Mouse (Mus musculus): ENCODE results near the gene Pnpla1.
"Not testable (repeated sequence)": the region's sequence is repeated elsewhere in the genome, so short reads cannot be mapped to it uniquely, and the experiment has no call there.

Pnpla1 gene

GRCm38 (mm10) chr17:28841947-28842346 is 16.3 kb upstream of the Pnpla1 start:
- not testable (repeated sequence) for DNase-seq (ENCODE audit: low read depth in 2 of 2, low spot score in 2 of 2)

GRCm38 (mm10) chr17:28843665-28844064 is 14.5 kb upstream of the Pnpla1 start:
- no peak for DNase-seq (ENCODE audit: low read depth in 2 of 2, low spot score in 2 of 2)

GRCm38 (mm10) chr17:28846974-28847617 is 11.1 kb upstream of the Pnpla1 start:
- DNase-seq (ENCODE audit: low read depth in 2 of 2, low spot score in 2 of 2) = no peak

GRCm38 (mm10) chr17:28850511-28850910 is 7.7 kb upstream of the Pnpla1 start:
- DNase-seq (ENCODE audit: low read depth in 2 of 2, low spot score in 2 of 2) = no peak

- no peak for DNase-seq (ENCODE audit: low read depth in 2 of 2, low spot score in 2 of 2)
Measured at GRCm38 (mm10) chr17:28854377-28854776, 3.8 kb upstream of the Pnpla1 start.

- peak; percentile 23 to 47 for DNase-seq (ENCODE audit: low read depth in 2 of 2, low spot score in 2 of 2)
Measured at GRCm38 (mm10) chr17:28855166-28855885, 2.9 kb upstream of the Pnpla1 start.

GRCm38 (mm10) chr17:28856030-28856429 is 2.2 kb upstream of the Pnpla1 start:
- no peak for DNase-seq (ENCODE audit: low read depth in 2 of 2, low spot score in 2 of 2)

GRCm38 (mm10) chr17:28863926-28864325 is 5.7 kb downstream of the Pnpla1 start:
- DNase-seq (ENCODE audit: low read depth in 2 of 2, low spot score in 2 of 2) = no peak

- no peak for DNase-seq (ENCODE audit: low read depth in 2 of 2, low spot score in 2 of 2)
Measured at GRCm38 (mm10) chr17:28864464-28864863, 6.3 kb downstream of the Pnpla1 start.

- DNase-seq (ENCODE audit: low read depth in 2 of 2, low spot score in 2 of 2) = no peak
Measured at GRCm38 (mm10) chr17:28866921-28867320, 8.7 kb downstream of the Pnpla1 start.

GRCm38 (mm10) chr17:28867381-28867780 is 9.2 kb downstream of the Pnpla1 start:
- no peak for DNase-seq (ENCODE audit: low read depth in 2 of 2, low spot score in 2 of 2)

GRCm38 (mm10) chr17:28869412-28870110 is 11.3 kb downstream of the Pnpla1 start:
- DNase-seq (ENCODE audit: low read depth in 2 of 2, low spot score in 2 of 2) = no peak

GRCm38 (mm10) chr17:28870435-28870834 is 12.2 kb downstream of the Pnpla1 start:
- DNase-seq (ENCODE audit: low read depth in 2 of 2, low spot score in 2 of 2) = no peak

GRCm38 (mm10) chr17:28871831-28872230 is 13.6 kb downstream of the Pnpla1 start:
- DNase-seq (ENCODE audit: low read depth in 2 of 2, low spot score in 2 of 2) = no peak

GRCm38 (mm10) chr17:28872322-28872721 is 14.1 kb downstream of the Pnpla1 start:
- DNase-seq (ENCODE audit: low read depth in 2 of 2, low spot score in 2 of 2) = no peak

- no peak for DNase-seq (ENCODE audit: low read depth in 2 of 2, low spot score in 2 of 2)
Measured at GRCm38 (mm10) chr17:28874216-28874615, 16.0 kb downstream of the Pnpla1 start.

GRCm38 (mm10) chr17:28874825-28875224 is 16.6 kb downstream of the Pnpla1 start:
- no peak for DNase-seq (ENCODE audit: low read depth in 2 of 2, low spot score in 2 of 2)

GRCm38 (mm10) chr17:28875316-28875715 is 17.1 kb downstream of the Pnpla1 start:
- DNase-seq (ENCODE audit: low read depth in 2 of 2, low spot score in 2 of 2) = no peak

GRCm38 (mm10) chr17:28876331-28876730 is 18.1 kb downstream of the Pnpla1 start:
- DNase-seq (ENCODE audit: low read depth in 2 of 2, low spot score in 2 of 2) = no peak

GRCm38 (mm10) chr17:28876821-28877220 is 18.6 kb downstream of the Pnpla1 start:
- DNase-seq (ENCODE audit: low read depth in 2 of 2, low spot score in 2 of 2) = no peak

- peak; percentile 64 to 67 for DNase-seq (ENCODE audit: low read depth in 2 of 2, low spot score in 2 of 2)
Measured at GRCm38 (mm10) chr17:28879931-28880391, 21.8 kb downstream of the Pnpla1 start.

GRCm38 (mm10) chr17:28882316-28882715 is 24.1 kb downstream of the Pnpla1 start:
- peak; percentile 56 to 73 for DNase-seq (ENCODE audit: low read depth in 2 of 2, low spot score in 2 of 2)
